Mouse (Mus musculus): ENCODE data around the gene Rgl1. TPM values are rescaled to one million over a fixed set of nuclear protein-coding genes. Genes with fewer than 3 reads are reported as not detected.

Rgl1 gene
- total RNA-seq, 2 experiments from 2014 or later, result 116 to 122 TPM

- DNase-seq, result no peak
These were observed 48.8 kb downstream of the Rgl1 start for GRCm38 (mm10) chr1:152717329-152717728.

GRCm38 (mm10) chr1:152714405-152714804, 51.7 kb downstream of the Rgl1 start:
- DNase-seq, result no peak

- no peak for DNase-seq
These were observed 52.2 kb downstream of the Rgl1 start for GRCm38 (mm10) chr1:152713924-152714323.

GRCm38 (mm10) chr1:152711037-152711436, 55.1 kb downstream of the Rgl1 start:
- DNase-seq, result no peak

- DNase-seq, result no peak
These were observed 58.6 kb downstream of the Rgl1 start for GRCm38 (mm10) chr1:152707560-152707959.

GRCm38 (mm10) chr1:152703941-152704340, 62.2 kb downstream of the Rgl1 start:
- no peak for DNase-seq

- no peak for DNase-seq
These were observed 63.2 kb downstream of the Rgl1 start for GRCm38 (mm10) chr1:152702920-152703319.

- no peak for DNase-seq
These were observed 65.1 kb downstream of the Rgl1 start for GRCm38 (mm10) chr1:152701066-152701465.

GRCm38 (mm10) chr1:152697341-152697740, 68.8 kb downstream of the Rgl1 start:
- DNase-seq, result no peak

- no peak for DNase-seq
These were observed 70.7 kb downstream of the Rgl1 start for GRCm38 (mm10) chr1:152695491-152695890.

GRCm38 (mm10) chr1:152689968-152690367, 76.2 kb downstream of the Rgl1 start:
- DNase-seq, result no peak

GRCm38 (mm10) chr1:152687733-152688181, 78.4 kb downstream of the Rgl1 start:
- DNase-seq, result no peak

GRCm38 (mm10) chr1:152687099-152687730, 78.9 kb downstream of the Rgl1 start:
- no peak for DNase-seq

- DNase-seq, result no peak
These were observed 80.6 kb downstream of the Rgl1 start for GRCm38 (mm10) chr1:152685531-152685930.

GRCm38 (mm10) chr1:152682368-152683194, 83.6 kb downstream of the Rgl1 start:
- DNase-seq, result no peak

- DNase-seq, result no peak
These were observed 84.3 kb downstream of the Rgl1 start for GRCm38 (mm10) chr1:152681676-152682367.

GRCm38 (mm10) chr1:152681116-152681515, 85.0 kb downstream of the Rgl1 start:
- DNase-seq, result no peak

- no peak for DNase-seq
These were observed 87.7 kb downstream of the Rgl1 start for GRCm38 (mm10) chr1:152678451-152678850.

GRCm38 (mm10) chr1:152677482-152678211, 88.5 kb downstream of the Rgl1 start:
- DNase-seq, result no peak

GRCm38 (mm10) chr1:152669446-152670180, 96.5 kb downstream of the Rgl1 start:
- no peak for DNase-seq

GRCm38 (mm10) chr1:152660436-152660835, 105.7 kb downstream of the Rgl1 start:
- DNase-seq, result no peak

GRCm38 (mm10) chr1:152659961-152660360, 106.2 kb downstream of the Rgl1 start:
- no peak for DNase-seq
